Mouse (Mus musculus) naive thymus-derived CD4-positive, alpha-beta T cell, adult 2 months (primary cell): Measurements from ENCODE around the gene E2f7.
A peak's percentile ranks its signal among the peaks of the same experiment; 100 is the strongest.

ENCODE experiments used
- DNase-seq: peaks from one replicate; pipeline ENCODE4 v3.0.0-alpha.2; 2011; ENCODE audit warnings: low read depth

Gene E2f7

DNA sequence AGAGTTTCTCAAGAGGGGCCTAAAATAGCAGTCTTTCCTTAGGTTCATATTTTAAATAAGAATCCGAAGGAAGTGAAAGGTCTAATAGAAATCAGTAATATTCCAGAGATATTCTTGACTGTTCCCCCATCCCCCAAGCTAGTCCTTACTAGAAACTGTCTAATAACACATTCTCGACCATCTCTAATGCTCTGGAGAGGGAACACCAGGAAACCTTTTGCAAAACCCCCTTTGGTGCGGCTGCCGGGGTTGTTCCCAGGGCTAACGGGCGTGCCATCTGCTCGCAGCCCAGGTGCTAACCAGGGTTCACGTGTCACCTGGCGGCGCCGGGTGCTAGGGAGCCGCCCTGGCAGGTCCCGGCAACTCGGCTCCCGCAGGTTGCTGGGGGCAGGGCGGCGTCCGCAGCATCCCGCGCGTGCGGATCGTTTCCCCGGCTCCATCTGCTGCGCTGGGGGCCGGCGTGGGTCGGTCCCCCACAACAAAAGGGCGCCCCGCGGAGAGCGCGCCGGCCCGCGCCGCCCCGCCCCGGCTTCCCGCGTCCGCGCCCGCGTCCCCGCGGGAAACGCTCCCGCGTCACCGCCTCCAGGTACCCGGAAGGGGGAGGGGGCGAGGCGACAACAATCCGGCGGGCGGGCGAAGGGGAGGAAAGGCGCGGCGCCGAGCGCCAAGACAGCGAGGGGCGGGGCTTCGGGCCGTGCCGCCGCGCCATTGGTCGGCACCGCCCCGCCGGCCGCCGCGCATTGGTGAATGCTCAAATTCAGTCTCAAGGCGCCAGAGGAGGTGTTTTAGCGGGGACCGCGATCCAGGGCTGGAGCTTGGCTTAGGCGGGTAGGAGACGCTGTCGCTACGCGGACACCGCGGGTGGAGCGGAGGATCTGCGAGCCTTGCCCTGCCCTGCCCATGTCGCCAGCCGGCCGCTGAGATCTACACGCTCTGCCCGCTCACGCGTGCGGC is at the start of gene E2f7:
Gene E2f7 (plus strand): TSS at position 754 of the 954 bp plus-strand sequence.
- DNase-seq, result peak; percentile 93

- DNase-seq, result no peak
Observed at GRCm38 (mm10) chr10:110701276-110701675, 44.0 kb upstream of the E2f7 start.

DNA sequence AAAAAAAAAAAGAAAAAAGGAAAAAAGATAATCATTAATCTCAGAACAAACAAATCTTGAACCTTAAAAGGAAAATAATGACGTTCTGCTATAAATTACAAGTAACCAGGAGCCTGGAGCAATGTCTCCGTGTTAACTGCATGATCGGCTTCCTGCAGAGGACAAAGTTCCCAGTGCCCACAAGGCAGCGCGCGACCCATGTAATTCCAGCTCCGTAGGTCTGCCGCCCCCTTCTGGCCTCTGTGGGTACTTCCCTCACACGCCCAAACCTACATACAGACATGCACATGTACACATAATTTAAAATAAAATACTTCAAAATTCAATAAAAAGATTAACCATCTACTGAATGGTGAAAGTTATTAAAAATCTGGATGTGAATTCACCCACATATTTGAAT is 39.6 kb upstream of the E2f7 start:
- no peak for DNase-seq

- DNase-seq, result no peak
Observed at GRCm38 (mm10) chr10:110707390-110708113, 37.7 kb upstream of the E2f7 start.

GRCm38 (mm10) chr10:110716887-110717286 is 28.4 kb upstream of the E2f7 start:
- DNase-seq, result no peak

DNA sequence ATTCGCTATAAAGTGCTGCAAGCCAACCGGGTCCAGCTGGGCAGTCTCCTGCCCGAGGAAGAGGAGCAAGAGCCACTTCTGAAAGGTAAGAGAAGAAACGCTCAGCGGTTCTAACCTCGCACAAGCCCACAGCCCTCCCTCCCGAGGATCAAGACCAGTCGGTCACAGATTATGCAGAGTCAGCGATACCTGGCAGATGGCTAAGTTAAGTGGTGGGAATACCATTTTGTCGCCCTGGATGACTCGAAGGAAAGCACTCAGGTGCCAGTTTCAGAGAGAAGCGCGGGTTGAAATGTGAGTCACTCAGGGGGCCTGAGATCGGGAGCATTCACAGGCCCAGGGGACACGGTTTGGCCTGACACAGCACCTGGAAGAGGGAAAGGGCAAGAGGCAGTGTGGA is 18.8 kb upstream of the E2f7 start:
- no peak for DNase-seq

DNA sequence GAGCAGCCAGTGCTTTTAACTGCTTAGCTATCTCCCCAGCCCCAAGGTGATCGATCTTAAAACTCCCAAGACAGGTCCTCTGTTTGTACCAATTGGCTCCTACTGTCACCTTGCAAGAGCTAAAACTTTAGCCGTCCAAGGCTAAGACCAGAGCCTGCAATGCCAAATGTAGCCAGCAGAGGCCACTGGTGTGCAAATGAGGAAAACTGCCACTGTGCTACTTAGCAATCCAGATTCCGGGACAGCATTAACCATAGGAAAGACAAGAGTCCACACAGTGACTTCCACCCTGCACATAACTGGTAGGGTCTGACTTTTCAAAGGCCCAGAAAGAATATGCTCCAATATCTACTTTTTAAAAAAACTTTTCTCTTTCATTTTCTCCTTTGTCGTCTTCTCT is 17.4 kb upstream of the E2f7 start:
- DNase-seq, result peak; percentile 68

DNA sequence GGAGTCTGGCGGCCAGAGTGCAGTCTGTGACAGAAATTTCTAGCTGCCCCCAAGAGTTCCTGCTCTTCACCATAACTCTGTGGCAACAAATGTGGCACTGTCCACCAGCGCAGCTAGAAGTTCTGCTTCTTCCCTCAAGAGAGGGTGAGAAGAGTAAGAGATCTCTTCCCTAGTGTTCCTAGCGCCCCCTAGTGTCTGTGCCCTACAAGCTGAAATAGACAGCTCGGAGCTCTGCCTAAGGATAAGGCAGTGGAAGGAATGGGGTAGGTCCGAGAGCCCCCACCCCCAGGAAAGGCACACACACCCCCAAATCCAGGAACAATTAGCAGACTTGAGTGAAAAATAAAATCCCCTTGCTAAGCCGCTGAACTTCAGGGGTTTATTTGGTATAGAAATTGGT is 11.9 kb upstream of the E2f7 start:
- DNase-seq, result peak; percentile 73

DNA sequence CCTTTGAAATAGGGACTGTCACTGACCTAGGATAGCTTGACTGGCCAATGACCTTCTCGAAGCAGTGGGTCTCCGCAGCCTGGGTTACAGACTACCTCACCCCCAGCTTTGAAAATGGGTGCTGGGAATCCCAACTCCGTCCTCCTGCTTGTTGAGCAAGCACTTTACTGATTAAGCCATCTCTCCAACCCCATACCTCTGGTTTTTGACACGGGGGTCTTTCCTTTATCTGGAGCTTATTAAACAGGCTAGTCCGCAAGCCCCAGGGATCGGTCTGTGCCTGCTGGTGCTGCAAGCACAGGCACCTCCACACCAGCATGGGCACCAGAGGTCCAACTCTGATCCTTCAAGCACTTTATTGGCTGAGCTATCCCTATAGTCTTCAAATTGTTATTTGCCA is 1.5 kb upstream of the E2f7 start:
- DNase-seq, result no peak

DNA sequence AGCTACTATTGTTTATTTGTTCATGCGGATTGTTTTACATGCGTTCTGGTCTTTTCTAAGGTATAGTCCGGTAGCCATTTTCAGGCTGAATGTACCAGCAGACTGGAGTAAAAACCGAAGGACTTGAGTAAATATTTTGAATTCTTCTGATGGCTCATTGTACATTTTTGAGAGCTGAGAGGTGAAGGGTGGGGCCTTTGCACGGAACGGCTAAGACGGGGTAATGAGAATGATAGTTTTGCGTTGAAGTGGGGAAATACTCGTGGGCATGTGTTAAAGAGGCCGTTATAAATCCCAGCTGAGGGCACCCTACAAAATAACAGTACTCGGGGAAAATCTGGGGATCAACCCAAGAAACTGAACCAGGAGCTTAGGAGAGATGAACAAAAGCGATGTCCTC is 1.1 kb upstream of the E2f7 start:
- DNase-seq, result no peak

DNA sequence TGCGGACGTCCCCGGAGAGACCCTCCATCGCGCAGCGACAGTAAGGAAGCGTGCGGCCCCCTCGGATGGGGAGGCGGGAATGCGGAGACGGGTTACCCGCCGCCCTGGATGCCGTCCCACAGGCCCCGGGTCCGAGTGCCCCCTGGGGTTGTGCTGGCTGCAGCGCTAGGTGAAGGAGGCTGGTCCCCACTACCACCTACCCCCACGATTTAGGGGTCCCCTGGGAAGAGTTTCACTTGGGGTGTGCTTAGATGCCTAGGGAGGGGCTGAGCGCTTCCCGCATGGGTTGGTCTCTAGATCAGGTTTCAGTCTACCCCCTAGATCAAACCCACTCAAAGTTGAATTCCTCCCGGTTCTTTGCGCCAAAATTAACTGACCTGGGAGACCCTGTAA is 397 bp downstream of the E2f7 start:
- no peak for DNase-seq

DNA sequence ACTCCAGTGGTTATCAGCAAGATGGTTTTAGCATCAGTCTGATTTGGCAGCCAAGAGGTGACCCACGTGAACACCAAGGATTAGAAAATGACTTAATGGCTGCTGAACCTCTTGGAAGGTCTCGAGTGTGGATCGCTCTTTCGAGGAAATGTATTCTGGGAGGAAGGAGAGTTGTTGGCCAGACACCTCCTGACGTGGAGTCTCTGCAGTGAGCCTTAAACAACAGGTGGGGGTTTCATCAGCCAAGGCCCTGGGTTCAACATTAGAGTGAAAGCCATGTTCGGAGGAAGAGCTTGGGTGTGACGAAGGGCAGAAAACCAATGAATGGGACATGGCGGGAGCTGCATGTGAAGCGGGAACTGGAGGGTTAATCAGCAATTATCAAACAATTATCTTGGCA is 3.8 kb downstream of the E2f7 start:
- no peak for DNase-seq

DNA sequence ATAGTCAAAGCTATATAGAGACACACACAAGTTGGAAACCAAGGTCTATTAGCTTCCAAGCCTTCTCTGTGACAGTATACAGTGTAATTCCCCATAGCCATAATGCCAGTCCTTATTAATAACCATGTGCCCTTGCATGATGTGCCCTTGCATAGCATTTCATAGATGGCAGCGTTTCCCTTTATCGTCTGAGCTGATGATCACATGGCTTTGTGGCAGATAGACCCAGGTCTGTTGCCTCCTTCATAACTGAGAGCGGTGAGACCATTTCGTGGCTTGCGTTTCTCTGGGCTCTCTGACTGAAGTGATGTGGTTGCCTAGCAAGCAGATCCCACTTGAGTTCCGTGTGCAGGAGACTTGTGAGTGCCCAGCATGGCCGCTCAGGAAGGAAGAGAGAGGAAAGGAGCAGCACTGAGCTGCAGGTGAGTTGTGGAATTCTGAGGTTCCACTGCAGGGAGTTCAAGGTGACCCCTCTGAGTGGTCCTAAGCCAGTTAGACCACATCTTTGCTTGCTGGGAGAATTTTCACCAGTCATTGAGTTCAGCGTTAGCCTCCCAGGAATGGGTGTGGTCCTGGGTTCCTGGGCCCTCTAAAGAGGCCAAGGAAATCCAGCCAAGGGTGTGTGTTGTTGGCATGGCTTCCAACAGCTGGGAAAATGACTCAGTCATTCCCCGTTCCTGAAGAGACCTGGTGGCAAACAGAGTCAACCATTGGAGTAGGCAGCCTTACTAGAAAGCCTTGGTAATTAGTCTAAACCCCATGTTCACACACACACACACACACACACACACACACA is 4.5 kb downstream of the E2f7 start:
- DNase-seq, result no peak

GRCm38 (mm10) chr10:110752849-110753248 is 7.6 kb downstream of the E2f7 start:
- DNase-seq, result no peak

GRCm38 (mm10) chr10:110755556-110755955 is 10.3 kb downstream of the E2f7 start:
- DNase-seq, result no peak

- no peak for DNase-seq
Observed at GRCm38 (mm10) chr10:110756271-110756793, 11.1 kb downstream of the E2f7 start.

- DNase-seq, result peak; percentile 67
Observed at GRCm38 (mm10) chr10:110760552-110760951, 15.3 kb downstream of the E2f7 start.

- DNase-seq, result no peak
Observed at GRCm38 (mm10) chr10:110762134-110762884, 17.1 kb downstream of the E2f7 start.

GRCm38 (mm10) chr10:110763416-110763815 is 18.2 kb downstream of the E2f7 start:
- no peak for DNase-seq

GRCm38 (mm10) chr10:110769538-110769937 is 24.3 kb downstream of the E2f7 start:
- DNase-seq, result no peak

- DNase-seq, result no peak
Observed at GRCm38 (mm10) chr10:110773201-110773600, 28.0 kb downstream of the E2f7 start.
